Mouse (Mus musculus) adipocyte (in vitro differentiated cells): ENCODE measurements around the gene Hist1h3c.
"Not testable (repeated sequence)": the region's sequence is repeated elsewhere in the genome, so short reads cannot be mapped to it uniquely, and the experiment has no call there.

Source experiments
- DNase-seq: peaks from one replicate; pipeline ENCODE4 v3.0.0-alpha.2; 2016; ENCODE audit warnings: low spot score

Hist1h3c gene

DNA sequence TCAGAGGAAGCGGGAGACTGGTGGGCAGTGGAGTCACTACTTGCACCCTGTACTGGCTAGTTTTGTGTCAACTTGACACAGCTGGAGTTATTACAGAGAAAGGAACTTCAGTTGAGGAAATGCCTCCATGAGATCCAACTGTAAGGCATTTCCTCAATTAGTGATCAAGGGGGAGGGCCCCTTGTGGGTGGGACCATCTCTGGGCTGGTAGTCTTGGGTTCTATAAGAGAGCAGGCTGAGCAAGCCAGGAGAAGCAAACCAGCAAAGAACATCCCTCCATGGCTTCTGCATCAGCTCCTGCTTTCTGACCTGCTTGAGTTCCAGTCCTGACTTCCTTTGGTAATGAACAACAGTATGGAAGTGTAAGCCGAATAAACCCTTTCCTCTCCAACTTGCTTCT is 42.6 kb downstream of the Hist1h3c start:
- not testable (repeated sequence) for DNase-seq

- DNase-seq, result no peak
These were observed 43.2 kb downstream of the Hist1h3c start for GRCm38 (mm10) chr13:23702220-23702619.

DNA sequence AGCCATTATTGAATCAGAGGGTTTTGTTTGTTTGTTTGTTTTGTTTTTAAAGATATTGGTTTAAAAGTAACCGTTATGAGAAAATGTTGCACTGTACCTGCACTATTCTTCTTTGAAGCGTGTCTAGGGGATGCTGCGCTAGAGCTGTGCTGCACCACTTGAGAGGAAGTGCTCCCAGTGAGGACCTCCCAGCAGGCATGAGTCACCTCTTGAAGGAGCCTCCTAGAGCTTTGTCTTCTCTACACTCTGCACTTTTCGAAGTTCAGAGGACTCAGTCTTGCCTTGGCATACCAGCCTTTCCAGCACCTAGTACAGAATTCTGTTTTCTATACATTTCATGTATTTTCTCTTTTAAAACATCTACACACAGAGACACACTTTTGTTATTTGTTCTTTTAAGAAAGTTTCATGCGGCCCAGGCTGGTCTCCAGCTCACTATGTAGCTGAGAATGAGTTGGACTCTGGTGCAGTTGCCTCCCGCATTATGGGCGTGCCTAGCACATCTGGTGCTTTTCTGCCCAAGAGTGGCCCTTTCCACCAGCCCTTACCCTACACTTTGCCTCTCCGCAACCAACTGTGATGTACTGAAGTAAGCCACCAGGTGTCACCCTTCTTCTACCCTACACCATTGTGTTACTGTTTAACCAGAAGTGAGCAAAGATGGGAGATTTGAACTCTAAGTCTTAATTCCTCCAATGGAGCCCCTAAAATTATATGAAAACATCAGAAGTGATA is 44.4 kb downstream of the Hist1h3c start:
- DNase-seq, result peak; percentile 86

DNA sequence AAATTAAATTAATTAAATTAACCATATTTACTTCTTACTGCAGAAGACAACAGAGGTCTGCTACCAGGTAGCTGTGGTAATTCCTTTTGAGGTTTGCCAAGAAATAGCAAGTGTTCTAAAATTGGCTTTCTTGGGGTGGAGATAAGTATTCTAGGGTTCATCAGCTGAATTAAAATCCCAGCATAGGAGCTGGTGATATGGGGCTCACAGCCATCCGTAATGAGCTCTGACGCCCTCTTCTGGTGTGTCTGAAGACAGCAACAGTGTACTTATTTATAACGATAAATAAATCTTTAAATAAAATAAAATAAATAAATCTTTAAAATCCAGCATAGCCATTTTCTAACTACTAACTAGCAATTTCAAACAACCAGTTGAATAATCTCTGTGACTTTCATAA is 45.6 kb downstream of the Hist1h3c start:
- no peak for DNase-seq

DNA sequence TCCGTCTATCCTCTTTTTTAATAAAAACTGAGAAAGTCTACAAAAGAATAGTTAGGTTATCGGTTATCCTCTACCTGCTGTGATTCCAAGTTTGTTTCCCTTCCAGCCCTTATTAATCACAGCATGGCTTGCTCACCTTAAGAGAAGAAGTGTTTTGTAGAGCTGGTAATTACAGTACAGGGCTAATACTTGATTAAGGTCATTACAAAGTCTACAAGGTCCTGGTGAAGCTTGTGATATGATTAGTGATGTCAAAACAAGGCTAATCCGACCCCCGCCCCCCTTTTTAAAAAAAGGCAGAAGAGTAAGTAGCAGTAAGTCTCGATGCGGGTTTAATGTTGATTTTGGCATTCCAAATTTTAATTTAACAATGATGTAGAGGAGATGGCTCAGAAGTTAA is 46.4 kb downstream of the Hist1h3c start:
- no peak for DNase-seq

DNA sequence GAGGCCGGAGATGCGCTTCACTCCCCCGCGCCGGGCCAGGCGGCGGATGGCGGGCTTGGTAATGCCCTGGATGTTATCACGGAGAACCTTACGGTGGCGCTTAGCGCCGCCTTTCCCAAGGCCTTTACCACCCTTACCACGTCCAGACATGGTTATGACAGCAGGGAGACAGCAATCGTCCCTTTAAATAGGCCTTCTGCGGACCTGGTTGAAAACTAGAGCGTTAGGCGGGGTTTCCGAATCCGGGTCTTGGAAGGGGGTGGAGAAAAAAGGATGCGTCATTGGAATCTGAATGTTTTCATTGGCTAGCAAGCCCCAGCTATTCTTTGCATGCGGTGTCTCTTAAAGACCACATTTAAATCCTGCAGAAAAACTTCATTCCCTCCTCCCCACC is 47.1 kb downstream of the Hist1h3c start, which contains the start of gene Hist1h4c:
TSS of gene Hist1h4c (minus strand) at position 155 of the 394 bp plus-strand sequence.
- DNase-seq, result peak; percentile 100

GRCm38 (mm10) chr13:23697491-23698299 is 47.7 kb downstream of the Hist1h3c start:
- peak; percentile 86 for DNase-seq

- DNase-seq, result no peak
These were observed 49.3 kb downstream of the Hist1h3c start for GRCm38 (mm10) chr13:23696061-23696474.

DNA sequence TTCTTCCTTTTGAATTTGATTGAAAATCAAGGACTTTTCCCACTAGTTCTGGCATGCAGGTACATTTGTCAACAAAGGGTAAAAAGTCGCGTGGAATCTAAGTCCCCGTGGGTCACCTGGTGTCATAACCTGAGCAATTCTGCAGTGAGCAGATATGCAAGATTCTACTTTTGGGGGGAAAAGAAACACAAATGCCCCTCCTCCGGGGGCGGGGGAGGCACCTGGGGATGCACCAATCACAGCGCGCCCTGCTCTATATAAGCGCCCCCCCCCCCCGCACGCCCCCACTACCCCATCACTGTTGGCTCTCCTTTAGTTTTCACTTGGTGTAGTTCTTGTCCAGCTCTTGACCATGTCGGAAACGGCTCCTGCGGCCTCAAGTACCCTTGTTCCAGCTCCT is 49.9 kb downstream of the Hist1h3c start, which contains the start of gene Hist1h1t:
TSS of gene Hist1h1t (plus strand) at position 301 of the 400 bp plus-strand sequence.
- no peak for DNase-seq
